Mouse (Mus musculus) liver, adult 2 months (tissue): ENCODE measurements at regions not wholly inside any gene's neighbourhood (a gene's known extent, or its start where the extent isn't known, plus 50 kb on each side); places are given as distances from the start of the nearest gene placed in this dataset.
A peak's percentile ranks its signal among the peaks of the same experiment; 100 is the strongest.

Source experiments
- DNase-seq: peaks from one replicate; pipeline ENCODE4 v3.0.0-alpha.2; 2011; ENCODE audit warnings: low read depth, low spot score; ENCODE audit errors: extremely low read depth
- H3K27ac ChIP-seq: fragments of 200-500 bp; replicated peaks from 2 replicates; pipeline ENCODE4 v1.5.1; 2012; ENCODE audit warnings: low read depth, mild to moderate bottlenecking, control low read depth, inconsistent platforms, low read length; ENCODE audit not compliant: insufficient read depth
- H3K27me3 ChIP-seq: fragments of 200-500 bp; 2 replicates; pipeline ENCODE4 v1.6.1; 2012; ENCODE audit warnings: mild to moderate bottlenecking, moderate library complexity, low read length, inconsistent platforms; ENCODE audit not compliant: control insufficient read depth, insufficient read depth
- H3K36me3 ChIP-seq: fragments of 200-500 bp; 2 replicates; pipeline ENCODE4 v1.6.1; 2012; ENCODE audit warnings: low read length, inconsistent platforms; ENCODE audit not compliant: control insufficient read depth, insufficient read depth
- H3K4me1 ChIP-seq: fragments of 200-500 bp; 2 replicates; pipeline ENCODE4 v1.6.1; 2011; ENCODE audit warnings: low read length; ENCODE audit not compliant: control insufficient read depth, insufficient read depth
- H3K4me3 ChIP-seq: fragments of 200-500 bp; 2 replicates; pipeline ENCODE4 v1.5.1; 2011; ENCODE audit warnings: low read depth, mild to moderate bottlenecking, control low read depth, low read length, moderate library complexity; ENCODE audit not compliant: insufficient read depth
- H3K79me2 ChIP-seq: fragments of 200-500 bp; 2 replicates; pipeline ENCODE4 v1.6.1; 2012; ENCODE audit warnings: inconsistent platforms, mild to moderate bottlenecking, low read length, moderate library complexity; ENCODE audit not compliant: control insufficient read depth, insufficient read depth
- H3K9ac ChIP-seq: fragments of 200-500 bp; 2 replicates; pipeline ENCODE4 v1.6.1; 2012; ENCODE audit warnings: low read depth, mild to moderate bottlenecking, control low read depth, inconsistent platforms, low read length
- CTCF ChIP-seq: fragments of 200-500 bp; IDR thresholded peaks from 2 replicates; pipeline ENCODE4 v1.5.1; 2011; ENCODE audit warnings: low read depth, low read length, control low read depth
- POLR2A ChIP-seq: fragments of 200-500 bp; IDR thresholded peaks from 2 replicates; pipeline ENCODE4 v1.6.1; 2011; ENCODE audit warnings: low read length, control low read depth; ENCODE audit not compliant: insufficient read depth; ENCODE audit errors: extremely low read depth
- WGBS: fragments of 180-500 bp; shearing (Covaris S2); methylation state at CpG from one replicate; pipeline ENCODE4 v1.1.7; 2018; 5-methylcytosine and 5-hydroxymethylcytosine counted together

DNA sequence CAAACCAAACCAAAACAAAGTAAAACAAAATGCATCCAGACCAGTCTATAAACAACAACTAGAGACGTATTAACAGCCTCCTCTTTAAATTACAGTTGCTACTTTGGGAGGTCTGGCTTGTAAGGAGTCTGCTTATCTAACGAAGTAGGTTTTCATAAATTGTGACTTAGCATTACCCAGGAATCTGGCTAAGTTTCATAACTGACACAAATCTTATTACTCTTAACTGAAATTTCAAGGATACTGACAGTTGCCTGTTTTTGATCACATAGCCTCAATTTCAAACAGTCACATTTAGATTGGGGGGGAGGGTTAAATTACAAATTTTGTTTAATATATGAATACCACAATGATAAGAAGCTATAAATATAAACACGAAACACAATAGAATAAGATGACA, 2097.5 kb downstream of the 9330182O14Rik start:
- TF ChIP-seq CTCF (no peak), POLR2A (no peak)
- no peaks in the 10 kb centered on the region for H3K4me1 ChIP-seq
- WGBS = 77% methylated on average over 3 of the region's 3 CpGs

DNA sequence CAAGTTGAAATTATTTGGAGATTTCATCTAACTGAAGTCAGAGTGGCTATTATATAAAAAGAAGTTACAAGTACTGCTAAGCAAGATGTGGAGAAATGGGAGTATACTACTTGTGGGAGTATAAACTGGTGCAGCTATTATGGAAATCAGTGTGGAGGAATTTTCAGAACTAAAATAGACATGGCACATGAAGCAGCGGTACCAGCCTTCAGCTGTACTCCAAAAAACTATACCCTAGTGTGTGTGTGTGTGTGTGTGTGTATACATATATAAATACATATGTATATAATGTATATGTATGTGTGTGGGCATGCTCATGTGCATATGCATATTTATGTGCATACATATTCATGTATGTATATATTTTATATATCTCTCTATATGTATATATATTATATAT, 2112.6 kb downstream of the 9330182O14Rik start:
- H3K79me2 ChIP-seq = no peaks in the 10 kb centered on the region
- H3K4me3 ChIP-seq = no peak overlapping the region
- H3K9ac ChIP-seq = no peak overlapping the region
- H3K27me3 ChIP-seq = no peaks in the 10 kb centered on the region
- DNase-seq = no peak
- H3K4me1 ChIP-seq = no peaks in the 10 kb centered on the region
- no peak overlapping the region for H3K27ac ChIP-seq
- H3K36me3 ChIP-seq = no peaks in the 10 kb centered on the region
- whole genome bisulfite sequencing = 94% methylated on average over 1 of the region's 1 CpGs
- TF ChIP-seq POLR2A = no peak
- no peak for TF ChIP-seq CTCF

More for the DNA sequence above, 2097.5 kb downstream of the 9330182O14Rik start:
- Histone ChIP-seq H3K4me3 (no peak overlapping the region), H3K27ac (no peak overlapping the region), H3K36me3 (no peaks in the 10 kb centered on the region), H3K9ac (no peak overlapping the region), H3K79me2 (no peaks in the 10 kb centered on the region), H3K27me3 (no peaks in the 10 kb centered on the region)
- no peak for DNase-seq

DNA sequence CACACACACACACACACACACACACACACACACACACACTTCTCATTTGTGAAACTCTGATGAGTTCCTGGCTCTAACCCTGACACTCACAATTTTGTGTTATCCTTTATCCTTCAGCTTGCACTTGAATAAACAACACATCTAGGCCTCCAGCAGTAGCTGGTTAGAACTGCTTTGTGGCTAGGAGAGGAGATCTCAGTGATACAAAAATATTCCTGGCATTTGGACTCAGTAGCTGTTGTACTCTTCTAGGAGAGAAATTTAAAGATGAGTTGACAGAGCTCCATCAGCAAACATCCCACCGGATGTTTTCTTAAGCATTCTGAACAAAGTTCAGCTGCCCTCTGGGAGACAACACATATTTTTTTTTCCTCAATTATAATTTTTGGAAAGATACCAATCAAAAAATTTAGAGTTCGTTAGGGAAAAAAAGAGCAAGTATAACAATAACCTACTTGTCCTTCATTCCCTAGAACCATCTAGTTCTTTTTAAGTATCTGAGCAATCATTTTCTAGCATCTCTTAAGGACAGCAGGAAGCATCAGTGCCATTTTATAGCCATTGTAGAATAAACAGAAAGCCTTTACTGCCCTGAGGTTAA, 2118.7 kb downstream of the 9330182O14Rik start:
- 53% methylated on average over 2 of the region's 2 CpGs for whole genome bisulfite sequencing
- no peak overlapping the region for H3K27ac ChIP-seq
- H3K9ac ChIP-seq = no peak overlapping the region
- H3K4me1 ChIP-seq = no peaks in the 10 kb centered on the region
- no peaks in the 10 kb centered on the region for H3K36me3 ChIP-seq
- peak; percentile 9 for DNase-seq
- H3K79me2 ChIP-seq = no peaks in the 10 kb centered on the region
- no peak overlapping the region for H3K4me3 ChIP-seq
- no peaks in the 10 kb centered on the region for H3K27me3 ChIP-seq
- no peak for TF ChIP-seq POLR2A
- no peak for TF ChIP-seq CTCF

DNA sequence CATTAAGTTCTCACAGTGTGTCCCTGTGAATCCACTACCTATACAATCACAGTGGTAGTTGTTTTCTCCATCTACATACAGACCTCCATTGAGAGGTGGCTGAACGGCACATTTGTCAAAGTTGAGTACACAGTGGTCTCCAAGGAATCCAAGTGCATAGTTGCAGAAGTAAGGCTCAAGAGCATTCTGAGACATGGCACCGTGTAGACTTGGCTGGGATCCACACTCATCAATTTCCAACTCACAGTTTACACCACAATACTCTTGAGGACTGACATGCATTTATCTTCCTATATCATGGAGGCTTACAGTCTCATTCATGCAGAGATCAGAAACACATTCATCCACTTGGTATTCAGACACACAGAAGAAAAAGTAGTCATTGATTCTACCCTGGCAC, 2122.2 kb downstream of the 9330182O14Rik start:
- TF ChIP-seq CTCF = no peak
- no peaks in the 10 kb centered on the region for H3K79me2 ChIP-seq
- no peak overlapping the region for H3K27ac ChIP-seq
- DNase-seq = no peak
- no peaks in the 10 kb centered on the region for H3K36me3 ChIP-seq
- no peak overlapping the region for H3K4me3 ChIP-seq
- WGBS = 92% methylated on average over 2 of the region's 2 CpGs
- H3K4me1 ChIP-seq = no peaks in the 10 kb centered on the region
- H3K9ac ChIP-seq = no peak overlapping the region
- H3K27me3 ChIP-seq = no peaks in the 10 kb centered on the region

DNA sequence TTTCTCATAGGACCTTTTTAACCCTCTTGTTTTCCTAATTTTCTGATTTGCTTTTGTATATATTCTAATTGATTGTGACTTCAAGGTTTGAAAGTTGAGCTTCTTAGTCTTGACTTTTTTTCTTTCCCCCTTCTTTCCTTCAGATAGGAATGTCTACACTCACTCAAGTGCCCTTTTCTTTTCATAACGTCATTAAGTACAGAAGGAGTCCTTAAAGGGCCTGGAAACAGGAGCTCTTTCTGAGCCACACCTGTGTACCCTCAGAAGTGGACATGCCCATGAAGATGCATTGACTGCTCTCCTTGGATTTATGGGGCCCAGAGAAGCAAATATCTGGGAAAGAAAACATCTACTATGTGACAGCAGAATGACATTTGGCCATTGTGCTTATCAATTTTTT, 2141.0 kb downstream of the 9330182O14Rik start:
- TF ChIP-seq POLR2A (no peak), CTCF (no peak)
- no peak for DNase-seq
- Histone ChIP-seq H3K9ac (no peak overlapping the region), H3K27ac (no peak overlapping the region), H3K79me2 (no peaks in the 10 kb centered on the region), H3K27me3 (no peaks in the 10 kb centered on the region), H3K4me3 (no peak overlapping the region), H3K36me3 (no peaks in the 10 kb centered on the region), H3K4me1 (no peaks in the 10 kb centered on the region)
- WGBS = 81% methylated on average over 1 of the region's 1 CpGs

DNA sequence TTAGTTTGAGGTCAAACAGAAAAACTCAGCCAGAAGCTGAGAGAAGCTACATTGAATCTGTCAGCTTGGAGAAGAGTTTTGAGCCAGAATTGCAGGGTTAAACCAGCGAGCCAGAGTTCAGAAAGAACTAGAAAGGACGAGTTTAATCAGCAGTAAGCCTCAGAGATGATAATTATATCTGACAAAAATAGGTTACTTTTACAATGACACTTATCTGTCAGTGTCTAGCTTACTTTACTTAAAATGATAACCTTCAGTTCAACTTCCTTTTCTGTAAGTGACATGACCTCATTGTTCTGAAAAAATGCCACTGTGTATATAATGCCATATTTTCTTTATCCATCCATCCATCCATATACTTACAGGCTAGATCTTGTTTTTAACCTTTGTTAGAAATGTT, 2143.1 kb downstream of the 9330182O14Rik start:
- WGBS = 64% methylated on average over 2 of the region's 2 CpGs

More for the DNA sequence above, 2143.1 kb downstream of the 9330182O14Rik start:
- H3K4me1 ChIP-seq = no peaks in the 10 kb centered on the region
- TF ChIP-seq POLR2A (no peak), CTCF (no peak)
- H3K36me3 ChIP-seq = no peaks in the 10 kb centered on the region
- no peak overlapping the region for H3K9ac ChIP-seq
- no peak overlapping the region for H3K27ac ChIP-seq
- no peak for DNase-seq
- no peaks in the 10 kb centered on the region for H3K27me3 ChIP-seq
- H3K79me2 ChIP-seq = no peaks in the 10 kb centered on the region
- no peak overlapping the region for H3K4me3 ChIP-seq
